Mouse (Mus musculus) ES-Bruce4 (cell line): ENCODE data around the gene Scube3. TPM values are rescaled to one million over a fixed set of nuclear protein-coding genes. Genes with fewer than 3 reads are reported as not detected.
A peak's percentile ranks its signal among the peaks of the same experiment; 100 is the strongest.

Experiments
- H3K27ac ChIP-seq: 2 replicates; pipeline ENCODE4 v1.5.1; 2012; ENCODE audit warnings: low read length, inconsistent platforms; ENCODE audit not compliant: insufficient read depth
- H3K27me3 ChIP-seq: 2 replicates; pipeline ENCODE4 v1.6.1; 2012; ENCODE audit warnings: mild to moderate bottlenecking, low read length, inconsistent platforms; ENCODE audit not compliant: control insufficient read depth, poor library complexity, insufficient read depth, severe bottlenecking
- H3K36me3 ChIP-seq: 2 replicates; pipeline ENCODE4 v1.6.1; 2012; ENCODE audit warnings: inconsistent platforms, mild to moderate bottlenecking, low read length, moderate library complexity; ENCODE audit not compliant: control insufficient read depth, poor library complexity, insufficient read depth, severe bottlenecking
- H3K4me1 ChIP-seq: one replicate; pipeline ENCODE4 v1.8.1; 2011; ENCODE audit warnings: low read length; ENCODE audit not compliant: control insufficient read depth, insufficient read depth
- H3K4me3 ChIP-seq: 2 replicates; pipeline ENCODE4 v1.5.1; 2011; ENCODE audit warnings: low read depth, mild to moderate bottlenecking, low read length
- H3K9ac ChIP-seq: 2 replicates; pipeline ENCODE4 v1.6.1; 2012; ENCODE audit warnings: low read depth, mild to moderate bottlenecking, inconsistent platforms; ENCODE audit not compliant: poor library complexity, severe bottlenecking
- H3K9me3 ChIP-seq: replicated peaks from 2 replicates; pipeline ENCODE4 v1.6.1; 2012; ENCODE audit warnings: mild to moderate bottlenecking, low read length, inconsistent platforms; ENCODE audit not compliant: control insufficient read depth, poor library complexity, insufficient read depth, severe bottlenecking
- CTCF ChIP-seq: IDR thresholded peaks from one replicate; pipeline ENCODE4 v1.8.1; 2011; ENCODE audit warnings: low read depth, low read length
- EP300 ChIP-seq: IDR thresholded peaks from 2 replicates; pipeline ENCODE4 v1.6.1; 2011; ENCODE audit warnings: low read depth, low read length; ENCODE audit not compliant: insufficient read depth
- POLR2A ChIP-seq: IDR thresholded peaks from one replicate; pipeline ENCODE4 v1.8.1; 2011; ENCODE audit warnings: low read length; ENCODE audit not compliant: insufficient read depth
- polyA plus RNA-seq: library from polyadenylated mRNA; stranded (reverse); fragments of >200 nt; gene quantifications from 2 replicates; pipeline ENCODE4 v1.2.4, GENCODE M21; 2011; ENCODE audit warnings: low read depth; ENCODE audit not compliant: missing spikeins, insufficient read depth, insufficient read length

Scube3 gene
- polyA plus RNA-seq, 1 experiment, result 18.0 TPM

- Histone ChIP-seq H3K27me3 (no peaks in the 10 kb centered on the region), H3K4me3 (peak overlapping the region; percentile 88), H3K27ac (no peak overlapping the region), H3K9ac (peak overlapping the region; percentile 84), H3K4me1 (peaks cover 11% of the 10 kb centered on the region), H3K36me3 (no peaks in the 10 kb centered on the region), H3K9me3 (no peaks in the 10 kb centered on the region)
- TF ChIP-seq EP300 (0 out of 2 replicates have a peak, but pooled peaks have one; percentile 9), CTCF (no peak)
These were observed 1.0 kb downstream of the Scube3 start for GRCm38 (mm10) chr17:28142700-28143610.

GRCm38 (mm10) chr17:28143751-28144150 is 1.8 kb downstream of the Scube3 start:
- H3K9ac ChIP-seq, result no peak overlapping the region

GRCm38 (mm10) chr17:28144241-28144640 is 2.3 kb downstream of the Scube3 start:
- Histone ChIP-seq H3K4me1 (peaks cover 12% of the 10 kb centered on the region), H3K27me3 (no peaks in the 10 kb centered on the region), H3K4me3 (no peak overlapping the region), H3K9ac (no peak overlapping the region), H3K27ac (no peak overlapping the region), H3K36me3 (no peaks in the 10 kb centered on the region), H3K9me3 (no peaks in the 10 kb centered on the region)
- no peak for TF ChIP-seq POLR2A
- no peak for TF ChIP-seq EP300
- TF ChIP-seq CTCF, result no peak

More at GRCm38 (mm10) chr17:28143751-28144150, 1.8 kb downstream of the Scube3 start:
- Histone ChIP-seq H3K9me3 (no peaks in the 10 kb centered on the region), H3K4me3 (0 out of 2 replicates have a peak overlapping the region, but pooled peaks have one; percentile 2), H3K4me1 (peaks cover 10% of the 10 kb centered on the region), H3K27ac (no peak overlapping the region), H3K27me3 (no peaks in the 10 kb centered on the region), H3K36me3 (no peaks in the 10 kb centered on the region)
- no peak for TF ChIP-seq CTCF
- TF ChIP-seq POLR2A, result no peak
- no peak for TF ChIP-seq EP300

GRCm38 (mm10) chr17:28148288-28148687 is 6.3 kb downstream of the Scube3 start:
- TF ChIP-seq POLR2A (no peak), CTCF (no peak), EP300 (no peak)
- H3K27ac ChIP-seq, result no peak overlapping the region
- no peak overlapping the region for H3K4me3 ChIP-seq
- peaks cover 26% of the 10 kb centered on the region for H3K4me1 ChIP-seq
- no peaks in the 10 kb centered on the region for H3K36me3 ChIP-seq
- no peaks in the 10 kb centered on the region for H3K27me3 ChIP-seq
- no peaks in the 10 kb centered on the region for H3K9me3 ChIP-seq
- no peak overlapping the region for H3K9ac ChIP-seq

GRCm38 (mm10) chr17:28149734-28150133 is 7.8 kb downstream of the Scube3 start:
- H3K4me1 ChIP-seq, result peaks cover 26% of the 10 kb centered on the region
- no peaks in the 10 kb centered on the region for H3K9me3 ChIP-seq
- TF ChIP-seq EP300 (no peak; the same call in 1 of the 2 replicates), CTCF (no peak), POLR2A (no peak)
- no peak overlapping the region for H3K9ac ChIP-seq
- H3K4me3 ChIP-seq, result no peak overlapping the region
- no peak overlapping the region for H3K27ac ChIP-seq
- H3K36me3 ChIP-seq, result no peaks in the 10 kb centered on the region
- no peaks in the 10 kb centered on the region for H3K27me3 ChIP-seq

- no peaks in the 10 kb centered on the region for H3K9me3 ChIP-seq
- no peaks in the 10 kb centered on the region for H3K36me3 ChIP-seq
- peak overlapping the region; percentile 1; the same call in 1 of the 2 replicates for H3K27ac ChIP-seq
- peak overlapping the region; percentile 7; the same call in 1 of the 2 replicates for H3K4me3 ChIP-seq
- TF ChIP-seq CTCF, result peak; percentile 13
- TF ChIP-seq EP300, result 0 out of 2 replicates have a peak, but pooled peaks have one; percentile 34
- no peak for TF ChIP-seq POLR2A
- no peak overlapping the region for H3K9ac ChIP-seq
- H3K27me3 ChIP-seq, result no peaks in the 10 kb centered on the region
- H3K4me1 ChIP-seq, result peaks cover 28% of the 10 kb centered on the region
These were observed 8.5 kb downstream of the Scube3 start for GRCm38 (mm10) chr17:28150456-28150855.
